Mouse (Mus musculus) monocyte, adult 5-6 weeks (primary cell): ENCODE data around the gene Neurl2. TPM values are rescaled to one million over a fixed set of nuclear protein-coding genes. Genes with fewer than 3 reads are reported as not detected.
"Not testable (repeated sequence)": the region's sequence is repeated elsewhere in the genome, so short reads cannot be mapped to it uniquely, and the experiment has no call there.

Experiments used
- ATAC-seq: fragments of 153-309, 156-312 bp; replicated peaks from 2 replicates; pipeline ENCODE4 v1.8.0; 2017; ENCODE audit warnings: mild to moderate bottlenecking; ENCODE audit not compliant: low TSS enrichment, insufficient number of reproducible peaks, severe bottlenecking, poor library complexity, low FRiP score
- total RNA-seq: library from RNA; stranded (forward); fragments of 200-1000, 200-491, 200-594 nt; gene quantifications from 3 replicates; pipeline ENCODE4 v1.2.3, GENCODE M21; 2017

Neurl2 gene
- total RNA-seq, 1 experiment from 2014 or later = 3.0 TPM

DNA sequence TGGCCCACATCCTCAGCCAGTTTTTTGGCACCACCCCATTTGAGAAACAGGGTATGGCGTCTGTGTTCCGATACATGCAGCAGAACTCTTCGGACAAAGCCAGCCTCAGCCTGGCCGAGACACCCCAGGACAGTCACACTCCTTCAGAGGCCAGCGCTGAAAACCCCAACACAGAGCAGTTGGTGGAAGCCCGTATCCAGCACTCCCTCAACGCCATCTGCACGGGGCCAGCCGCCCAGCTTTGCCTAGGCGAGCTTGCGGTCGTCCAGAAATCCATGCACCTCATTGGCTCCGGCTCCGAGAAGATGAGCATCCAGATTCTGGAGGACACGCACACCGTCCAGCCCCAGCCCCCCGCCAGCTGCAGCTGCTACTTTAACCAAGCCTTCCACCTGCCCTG lies 7.7 kb downstream of the Neurl2 start:
- ATAC-seq = no peak

DNA sequence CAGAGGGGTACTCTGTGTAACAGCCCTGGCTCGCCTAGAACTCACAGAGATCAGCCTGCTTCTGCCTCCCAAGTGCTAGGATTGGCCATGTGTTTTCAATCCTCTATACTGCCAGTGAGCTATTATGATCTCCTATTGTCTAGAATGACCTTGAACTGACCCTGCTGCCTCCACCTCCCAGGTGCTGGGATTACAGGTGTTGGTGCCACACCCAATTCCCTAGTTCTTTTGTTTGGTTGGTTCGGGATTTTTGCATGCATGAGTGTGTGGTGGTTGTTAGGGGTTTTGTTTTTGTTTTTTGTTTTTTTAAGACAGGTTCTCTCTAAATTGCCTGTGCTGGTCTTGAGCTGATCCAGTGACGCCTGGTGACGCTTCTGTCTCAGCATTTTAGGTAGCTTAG lies 9.3 kb downstream of the Neurl2 start:
- no peak for ATAC-seq

DNA sequence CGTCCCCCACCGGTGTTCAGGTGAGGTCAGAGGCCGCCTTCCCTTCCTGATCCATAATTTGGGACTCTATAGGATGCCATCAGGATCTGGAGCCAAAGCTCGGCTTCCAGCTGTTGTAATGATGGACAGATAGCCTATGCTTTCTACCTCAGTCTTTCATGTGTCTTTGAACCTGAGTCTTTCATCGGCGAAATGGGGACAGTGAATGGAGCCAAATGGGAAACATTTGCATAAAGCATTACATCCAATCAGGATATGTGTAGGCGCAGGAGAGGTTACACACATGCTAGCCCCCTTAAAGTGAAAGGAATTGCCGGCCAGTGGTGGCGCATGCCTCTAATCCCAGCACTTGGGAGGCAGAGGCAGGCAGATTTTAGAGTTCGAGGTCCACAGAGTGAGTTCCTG lies 10.1 kb downstream of the Neurl2 start:
- peak; percentile 14; the same call in 1 of the 2 replicates for ATAC-seq

DNA sequence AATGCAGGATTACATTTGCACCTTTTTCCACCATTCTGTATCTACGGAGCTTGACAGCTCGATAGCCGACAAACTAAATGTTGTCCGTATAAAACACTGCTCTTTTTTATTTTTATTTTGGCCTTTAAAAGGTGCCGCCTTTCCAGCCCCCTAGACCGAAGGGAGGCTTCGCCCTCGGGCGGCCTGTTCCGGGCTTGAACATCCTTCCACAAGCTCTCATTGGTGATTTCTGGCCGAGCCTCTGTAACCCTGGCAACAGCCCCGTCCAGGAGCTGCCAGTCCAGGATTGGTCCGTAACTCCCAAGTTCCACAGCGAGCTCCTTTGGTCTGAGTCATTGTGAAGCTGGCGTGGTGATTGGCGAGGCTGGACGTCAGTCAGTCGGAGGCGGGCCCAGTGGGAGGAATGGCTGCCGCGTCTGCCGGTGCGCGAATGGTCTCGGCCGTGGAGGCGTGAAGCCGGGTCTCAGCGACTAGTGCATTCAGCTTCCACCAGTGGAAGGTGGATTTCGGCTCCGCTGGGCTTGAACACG lies 10.6 kb downstream of the Neurl2 start, which contains the start of gene Zswim1:
TSS of gene Zswim1 (plus strand) at position 51 of the 530 bp plus-strand sequence.
- ATAC-seq = peak; percentile 96

DNA sequence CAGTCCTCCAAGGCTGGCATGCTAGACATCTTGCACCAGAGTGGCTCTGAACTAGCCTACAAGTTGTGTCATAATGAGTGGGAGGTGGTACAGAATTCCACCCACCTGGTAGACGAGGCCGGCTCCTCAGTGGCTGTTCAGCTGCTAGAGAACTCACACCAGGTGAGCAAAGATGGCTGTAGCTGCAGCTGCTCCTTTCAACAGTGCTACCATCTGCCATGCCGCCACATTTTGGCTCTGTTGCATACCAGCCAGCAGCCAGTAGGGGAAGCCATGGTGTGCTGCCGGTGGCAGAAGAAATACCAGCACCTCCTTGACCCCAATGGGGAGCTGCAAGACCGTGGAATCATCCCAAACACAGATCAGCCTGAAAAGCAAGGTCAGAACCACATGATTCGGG lies 12.2 kb downstream of the Neurl2 start:
- no peak for ATAC-seq

DNA sequence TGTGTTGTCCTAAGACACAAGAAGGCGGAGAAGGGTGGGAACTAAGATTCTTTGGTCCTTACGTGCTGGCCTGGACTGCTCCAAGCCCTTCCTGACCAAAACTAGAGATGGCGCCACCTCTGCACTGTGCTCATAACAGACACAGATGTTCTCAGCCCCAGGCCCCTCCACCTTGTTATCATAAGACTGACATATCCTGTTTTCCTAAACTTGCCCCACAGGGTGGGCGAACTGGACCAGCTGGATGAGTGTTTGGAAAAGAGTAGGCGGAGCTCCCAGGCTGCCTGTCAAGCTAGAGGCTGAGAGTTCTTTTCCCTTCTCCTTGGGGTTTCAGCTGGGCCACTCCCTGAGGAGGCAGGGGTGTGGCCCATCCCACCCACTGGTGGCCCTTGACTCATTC lies 15.6 kb downstream of the Neurl2 start:
- no peak for ATAC-seq

DNA sequence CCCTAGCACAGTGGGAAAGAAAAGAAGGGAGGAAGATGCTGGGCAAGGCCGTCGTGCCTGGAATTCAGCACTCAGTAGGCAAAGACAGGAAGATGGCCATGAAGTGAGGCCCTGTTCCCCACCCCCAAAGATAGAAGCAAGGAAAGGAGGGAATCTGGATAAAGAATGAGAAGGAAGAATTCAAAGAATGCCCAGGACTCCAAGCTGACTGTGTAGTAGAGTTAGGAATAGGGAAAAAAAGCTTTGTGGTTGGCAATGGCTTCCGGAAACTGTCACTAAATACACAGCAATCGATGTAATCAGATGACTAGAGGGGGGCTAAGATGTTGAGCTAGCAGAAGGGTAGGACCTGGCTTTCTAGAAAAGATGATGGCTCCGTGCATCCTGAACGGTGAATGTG lies 16.1 kb downstream of the Neurl2 start:
- ATAC-seq = no peak

DNA sequence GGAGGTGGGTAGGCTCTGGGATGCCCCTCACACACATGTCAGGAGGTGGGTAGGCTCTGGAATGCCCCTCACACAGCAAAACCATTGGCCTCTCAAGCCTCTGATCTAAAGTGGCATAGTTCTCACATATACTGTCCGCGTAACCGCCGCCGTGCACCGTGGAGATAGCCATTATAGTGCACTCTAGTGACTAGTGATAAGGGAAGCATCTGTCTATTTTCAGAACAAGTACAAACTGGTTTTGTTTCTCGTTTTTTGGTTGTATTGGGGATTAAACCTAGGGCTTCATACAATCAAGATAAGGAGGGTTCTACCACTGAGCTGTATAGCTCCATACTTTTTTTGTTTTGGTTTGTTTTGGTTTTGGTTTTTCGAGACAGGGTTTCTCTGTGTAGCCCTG lies 17.4 kb downstream of the Neurl2 start:
- ATAC-seq = no peak

DNA sequence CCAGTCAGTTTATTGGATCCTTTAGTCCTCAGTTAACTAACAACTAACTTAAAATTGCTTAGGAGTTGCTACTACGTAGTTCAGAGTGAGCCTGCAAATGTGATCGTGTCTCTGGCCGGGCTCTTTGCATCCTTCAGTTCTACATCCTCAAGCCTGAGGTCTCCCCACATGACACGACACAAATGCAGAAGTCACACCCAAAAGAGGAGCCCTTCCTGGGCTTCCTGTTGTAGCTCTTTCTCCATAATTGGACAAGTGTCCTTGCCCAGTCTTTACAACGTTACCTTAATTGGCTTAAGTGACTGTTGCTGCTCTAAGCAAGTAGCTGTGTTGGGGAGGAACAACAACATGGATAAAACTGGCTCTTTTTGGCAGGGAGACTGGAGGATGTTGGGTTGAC lies 17.9 kb downstream of the Neurl2 start:
- peak; percentile 81 for ATAC-seq

DNA sequence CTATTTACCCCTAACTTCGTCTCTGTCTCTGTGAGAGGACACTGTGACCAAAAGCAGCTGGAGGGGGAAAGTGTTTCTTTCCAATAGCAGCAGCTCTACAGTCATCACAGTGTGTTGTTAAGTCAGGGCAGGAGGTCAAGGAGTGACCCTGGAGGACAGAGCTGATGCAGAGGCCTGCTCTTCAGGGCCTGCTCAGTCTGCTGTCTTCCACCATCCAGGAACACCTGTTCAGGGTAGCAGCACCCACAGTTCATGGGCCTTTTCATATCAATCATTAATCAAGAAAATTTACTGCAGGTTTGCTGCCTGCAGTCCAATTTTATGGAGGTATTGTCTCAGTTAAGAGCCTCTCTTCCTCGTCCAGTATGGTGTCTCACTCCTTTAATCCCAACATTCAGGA lies 19.7 kb downstream of the Neurl2 start:
- ATAC-seq = no peak

DNA sequence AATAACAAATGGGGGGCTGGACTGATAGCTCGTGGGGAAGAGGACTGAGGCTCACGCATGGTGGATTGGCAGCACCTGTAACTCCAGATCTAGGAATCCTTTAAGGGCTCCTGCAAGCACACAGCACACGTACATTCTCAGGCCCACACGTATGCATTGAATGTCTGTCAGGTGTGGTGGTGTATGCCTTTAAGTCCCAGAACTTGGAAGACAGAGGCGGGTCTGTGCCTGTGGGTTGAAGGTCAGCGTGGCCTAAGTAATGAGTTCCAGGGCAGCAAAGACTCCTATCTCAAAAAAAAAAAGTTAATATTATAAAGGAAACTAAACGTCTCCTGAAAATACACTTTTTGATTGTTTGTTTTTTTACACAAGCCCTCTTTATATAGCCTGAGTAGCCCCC lies 26.6 kb downstream of the Neurl2 start:
- ATAC-seq = no peak

DNA sequence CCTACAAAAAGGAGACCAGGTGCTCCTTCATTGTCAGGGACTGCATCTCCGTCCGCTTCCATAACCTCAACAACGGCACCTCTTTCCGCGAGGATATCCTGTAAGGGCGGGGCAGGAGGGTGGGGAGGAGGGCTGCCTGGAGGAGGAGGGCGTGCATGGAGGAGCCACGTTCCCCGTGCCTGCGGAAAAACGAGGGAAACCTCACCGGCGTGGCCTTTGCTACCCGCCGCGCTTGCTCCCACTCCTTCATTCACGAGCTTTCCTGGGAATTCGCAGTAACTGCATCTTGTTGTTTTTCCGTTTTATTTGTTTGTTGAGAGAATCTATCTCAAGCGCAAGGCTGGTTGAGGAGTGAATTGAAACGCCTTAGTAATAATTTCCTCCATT lies 27.9 kb downstream of the Neurl2 start:
- ATAC-seq = 0 out of 2 replicates have a peak, but pooled peaks have one; percentile 2

DNA sequence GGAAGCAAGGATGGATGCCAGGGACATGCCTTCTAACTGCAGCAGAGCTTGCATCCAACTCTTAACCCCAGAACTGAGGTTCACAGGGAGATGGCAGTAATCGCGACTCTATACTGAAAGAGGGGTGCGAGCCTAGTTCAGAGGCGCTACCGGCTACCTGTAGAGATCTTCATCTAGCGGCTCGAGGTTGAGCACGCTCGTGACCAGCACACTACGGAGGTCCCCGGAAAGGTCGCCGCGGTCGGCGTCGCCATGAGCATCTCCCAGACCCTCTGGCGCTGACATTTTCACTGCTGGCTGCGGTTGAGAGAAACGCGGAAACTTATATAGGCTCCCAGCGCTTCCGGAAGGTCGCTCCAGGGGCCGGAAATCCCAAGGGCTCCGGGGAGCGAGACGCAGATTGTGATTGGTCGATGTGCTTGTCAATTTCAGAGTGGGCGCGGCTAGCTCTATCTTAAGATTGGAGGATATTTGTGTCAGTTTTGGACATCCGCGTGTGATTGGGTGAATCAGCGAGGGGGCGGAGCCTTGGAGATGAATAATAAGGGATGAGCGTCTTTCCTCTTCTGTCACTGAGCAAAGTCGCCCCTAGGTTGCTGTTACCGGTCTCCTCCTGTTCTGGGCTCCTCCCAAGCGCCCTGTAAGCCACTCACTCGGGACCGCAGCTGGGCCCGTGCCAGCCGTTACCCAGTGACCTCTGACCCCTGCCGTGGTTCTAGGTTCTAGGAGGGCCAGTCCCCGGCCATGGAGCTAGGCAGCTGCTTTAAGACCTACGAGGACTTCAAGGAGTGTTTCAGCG lies 28.5 kb downstream of the Neurl2 start, which contains the start of the genes Acot8 and Zswim3:
TSS of gene Acot8 (minus strand) at position 350 of the 799 bp plus-strand sequence.
TSS of gene Zswim3 (plus strand) at position 566 of the 799 bp plus-strand sequence.
- ATAC-seq = peak; percentile 96

DNA sequence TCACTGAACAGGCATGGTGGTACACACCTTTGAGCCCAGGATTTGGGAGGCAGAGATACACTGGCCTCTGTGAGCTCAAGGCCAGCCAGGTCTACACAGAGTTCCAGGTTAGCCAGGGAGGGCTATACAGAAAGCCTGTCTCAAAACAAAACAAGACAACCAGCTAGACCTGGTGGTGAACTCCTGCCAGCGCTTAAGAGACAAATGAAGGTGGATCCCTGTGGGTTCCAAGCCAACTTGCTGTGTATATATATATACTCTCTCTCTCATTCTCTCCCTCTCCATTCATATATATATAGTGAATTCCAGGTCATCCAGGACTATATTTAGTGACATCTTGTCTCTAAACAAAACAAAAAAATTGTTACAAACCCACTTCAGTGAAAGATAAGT lies 29.3 kb downstream of the Neurl2 start:
- ATAC-seq = no peak

DNA sequence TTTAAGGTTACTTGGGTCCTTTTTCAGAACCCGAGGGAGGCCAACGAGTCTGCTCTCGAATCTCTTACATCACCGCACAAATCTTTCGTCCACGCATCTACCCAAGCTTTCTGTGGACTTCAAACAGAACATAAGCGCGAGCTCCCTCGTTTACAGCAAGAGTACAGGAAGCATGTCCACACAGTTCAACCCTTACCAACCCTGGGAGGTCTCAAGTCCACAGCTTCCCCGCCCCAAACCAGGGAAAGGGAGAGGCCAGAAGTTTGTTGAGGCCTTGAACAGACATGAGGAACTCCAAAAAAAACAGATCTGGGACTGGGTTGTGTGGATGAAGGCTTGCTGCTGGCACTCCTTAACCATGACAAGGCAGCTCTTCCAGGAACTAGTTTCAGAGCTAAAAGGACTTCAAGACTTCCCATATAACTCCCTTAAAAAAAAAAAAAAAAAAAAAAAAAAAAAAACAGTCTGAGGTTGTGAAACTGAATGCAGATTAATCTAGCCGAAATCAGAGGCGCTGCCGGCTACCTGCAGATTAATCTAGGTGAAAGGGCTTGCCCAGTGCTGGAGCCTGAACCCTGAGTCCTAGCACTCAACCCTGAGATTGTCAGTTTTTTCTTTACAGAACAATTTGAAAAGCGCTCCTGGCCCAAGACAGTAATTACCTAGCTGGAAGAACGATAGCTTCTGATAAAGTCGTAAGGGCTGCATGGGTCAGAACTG lies 29.9 kb downstream of the Neurl2 start:
- no peak for ATAC-seq

DNA sequence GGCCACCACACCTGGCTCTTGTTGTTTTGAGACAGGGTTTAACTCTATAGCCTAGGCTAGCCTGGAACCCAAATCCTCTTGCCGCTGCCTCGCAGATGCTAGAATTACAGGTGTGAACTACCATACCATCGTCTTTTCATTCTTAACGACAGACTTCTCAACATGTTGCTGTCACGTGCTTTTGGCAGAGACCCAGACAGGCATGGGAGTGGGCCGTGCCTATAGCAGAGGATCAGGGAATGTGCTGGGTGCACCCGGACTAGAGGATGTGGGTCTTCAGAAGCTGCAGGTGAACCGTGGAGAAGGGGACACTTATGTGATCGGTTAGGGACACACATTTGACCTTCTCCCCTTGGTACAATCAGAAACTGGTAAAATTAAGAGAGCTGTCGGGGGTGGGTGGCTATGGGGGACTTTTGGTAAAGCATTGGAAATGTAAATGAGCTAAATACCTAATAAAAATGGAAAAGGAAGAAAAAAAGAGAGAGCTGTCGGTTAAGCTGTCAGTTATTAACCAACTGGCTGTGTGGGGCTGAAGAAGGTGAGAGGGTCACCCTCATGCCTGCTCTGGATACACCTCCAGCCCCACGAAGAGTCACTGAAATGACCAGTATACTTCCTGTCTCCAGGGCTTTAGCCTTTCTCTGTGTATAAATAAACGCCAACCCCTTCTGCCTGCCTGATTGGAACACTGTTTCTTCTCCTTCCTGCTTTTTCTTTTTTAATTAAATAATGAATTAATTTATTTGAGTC lies 32.8 kb downstream of the Neurl2 start:
- ATAC-seq = no peak

DNA sequence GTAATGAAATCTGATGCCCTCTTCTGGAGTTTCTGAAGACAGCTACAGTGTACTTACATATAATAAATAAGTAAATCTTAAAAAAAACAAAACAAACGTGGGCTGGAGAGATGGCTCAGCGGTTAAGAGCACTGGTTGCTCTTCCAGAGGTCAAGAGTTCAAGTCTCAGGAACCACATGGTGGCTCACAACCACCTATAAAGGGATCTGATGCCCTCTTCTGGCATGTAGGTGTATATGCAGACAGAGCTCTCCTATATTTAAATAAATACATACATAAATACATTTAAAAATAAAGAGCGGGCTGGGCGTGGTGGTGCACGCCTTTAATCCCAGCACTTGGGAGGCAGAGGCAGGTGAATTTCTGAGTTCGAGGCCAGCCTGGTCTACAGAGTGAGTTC lies 34.7 kb downstream of the Neurl2 start:
- ATAC-seq = not testable (repeated sequence)

DNA sequence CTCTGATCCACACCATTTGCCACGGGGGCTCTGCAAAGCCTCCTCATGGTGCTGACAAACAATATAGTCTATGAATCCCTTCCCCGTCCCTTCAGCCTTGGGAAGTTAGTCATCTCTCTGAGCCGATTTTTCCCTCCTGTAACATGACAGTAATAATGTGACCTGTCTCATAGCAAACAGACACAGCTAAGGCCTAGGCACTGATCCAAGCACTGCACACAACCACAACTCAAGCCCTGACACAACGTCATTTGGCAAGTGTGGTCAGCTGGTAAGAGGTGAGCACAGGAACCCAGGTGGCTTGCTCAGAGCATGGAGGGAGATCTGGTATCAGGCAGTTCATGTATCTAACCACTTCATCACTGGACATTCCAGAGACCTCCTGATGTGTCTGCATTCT lies 37.4 kb downstream of the Neurl2 start:
- no peak for ATAC-seq

DNA sequence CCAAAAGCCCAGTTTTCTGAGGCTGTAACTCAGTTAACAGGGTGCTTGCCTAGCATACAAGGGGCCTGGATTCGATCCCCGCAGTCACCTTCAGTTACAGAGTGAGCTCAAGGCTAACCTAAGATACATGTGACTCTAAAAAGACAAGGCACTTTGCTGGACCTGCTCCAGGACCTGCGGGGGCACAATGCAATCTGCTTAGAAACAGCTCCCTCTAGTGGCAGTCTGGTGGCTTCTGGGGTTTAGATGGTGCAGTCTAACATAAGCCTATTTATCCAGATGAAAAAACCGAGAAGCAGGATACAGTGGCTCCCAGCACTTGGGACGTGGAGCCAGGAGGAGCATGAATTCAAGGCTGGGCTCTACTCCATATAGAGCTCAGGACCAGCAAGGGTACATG lies 39.0 kb downstream of the Neurl2 start:
- peak; percentile 58 for ATAC-seq
